Mouse (Mus musculus) adrenal gland, adult 8-10 months (tissue): Measurements from ENCODE around the gene Ache. TPM values are rescaled to one million over a fixed set of nuclear protein-coding genes. Genes with fewer than 3 reads are reported as not detected.
A peak's percentile ranks its signal among the peaks of the same experiment; 100 is the strongest.

Experiments used
- DNase-seq: peaks from one replicate; pipeline ENCODE4 v3.0.0; 2022
- total RNA-seq, 4 experiments: library from RNA; stranded (reverse); gene quantifications; 2 replicates each; pipeline ENCODE4 v1.2.4; 2022

Gene Ache
- total RNA-seq, 4 experiments from 2014 or later: 11.5 to 22.5 (median 16.8) TPM

DNA sequence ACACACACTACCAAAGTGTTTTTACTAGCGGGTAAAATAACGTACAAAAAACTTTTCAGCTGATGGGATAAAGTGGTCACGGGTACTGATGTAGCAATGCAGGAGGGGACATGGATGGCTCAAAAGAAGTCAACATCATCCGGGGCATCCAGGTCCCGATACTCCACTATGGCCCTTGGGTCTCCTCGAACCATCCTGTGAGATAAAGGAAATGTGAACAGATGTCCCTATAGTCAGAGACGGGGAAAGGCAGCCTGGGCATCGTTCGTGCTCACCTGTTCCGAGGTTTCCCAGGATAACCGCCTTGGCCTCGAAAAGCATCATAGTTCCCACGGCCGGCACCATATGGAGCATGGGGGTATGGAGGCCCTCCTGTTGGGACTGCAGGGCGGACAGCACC is 8.4 kb downstream of the Ache start:
- no peak for DNase-seq

GRCm38 (mm10) chr5:137297126-137297525 is 9.8 kb downstream of the Ache start:
- no peak for DNase-seq

- no peak for DNase-seq
These were observed 11.9 kb downstream of the Ache start for GRCm38 (mm10) chr5:137299240-137299639.

DNA sequence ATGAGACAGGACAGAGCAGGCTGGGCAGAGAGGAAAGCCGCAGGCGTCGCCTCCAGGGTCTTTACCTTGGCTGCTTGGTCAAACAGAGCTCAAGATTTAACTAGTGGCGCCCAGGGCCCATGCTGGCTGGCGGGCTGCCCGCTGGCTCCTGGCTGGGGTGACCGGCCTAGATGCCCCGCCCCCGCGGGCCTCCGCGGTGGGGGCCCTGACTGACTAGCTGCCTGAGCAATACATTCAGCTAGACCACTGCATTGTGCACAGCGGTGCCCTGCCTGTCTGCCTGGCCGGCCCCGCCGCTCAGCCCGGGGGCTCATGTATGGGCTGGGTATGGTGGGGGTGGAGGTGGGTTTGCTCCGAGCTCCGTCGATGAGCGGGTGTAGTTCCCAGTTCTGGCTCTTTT is 13.9 kb downstream of the Ache start:
- no peak for DNase-seq

- DNase-seq: no peak
These were observed 16.3 kb downstream of the Ache start for GRCm38 (mm10) chr5:137303609-137304008.

DNA sequence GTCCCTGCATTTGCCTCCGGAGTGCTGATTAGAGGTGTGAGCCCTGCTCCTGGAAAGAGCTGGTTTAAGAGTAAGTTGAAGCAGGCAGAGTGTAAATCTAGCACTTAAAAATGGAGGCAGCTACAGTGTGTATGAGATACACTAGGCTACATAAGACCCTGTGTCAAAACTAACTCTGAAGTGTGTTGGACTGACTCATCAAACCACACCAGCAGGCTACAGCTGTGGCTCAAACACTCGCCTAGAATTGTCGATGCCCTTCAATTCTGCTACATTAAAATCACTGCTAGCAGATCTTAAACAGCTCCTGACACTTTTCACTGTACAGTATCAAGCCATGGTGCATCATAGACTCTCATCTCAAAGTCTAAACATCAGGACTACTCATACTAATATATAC is 16.8 kb downstream of the Ache start:
- no peak for DNase-seq

DNA sequence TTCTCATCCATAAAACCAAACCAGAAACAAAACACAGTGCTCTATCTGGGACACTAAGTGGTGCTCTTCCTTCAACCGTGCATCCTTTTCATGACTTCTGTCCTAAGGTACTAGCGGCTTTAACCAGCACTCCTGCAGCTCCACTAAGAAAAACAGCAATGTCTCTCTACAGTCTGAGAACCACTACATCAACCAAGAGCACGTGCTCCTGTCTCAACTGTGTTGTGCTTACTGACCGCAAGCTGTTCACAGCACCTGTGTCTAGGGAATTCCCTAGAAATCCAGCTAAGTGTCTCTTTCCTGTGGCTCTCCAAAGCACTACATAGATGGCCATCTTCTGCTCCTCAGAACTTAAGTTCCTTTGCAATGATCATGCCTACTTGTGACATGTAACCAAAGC is 17.5 kb downstream of the Ache start:
- DNase-seq: no peak

GRCm38 (mm10) chr5:137305822-137306221 is 18.5 kb downstream of the Ache start:
- DNase-seq: no peak

- no peak for DNase-seq
These were observed 19.2 kb downstream of the Ache start for GRCm38 (mm10) chr5:137306439-137307005.

GRCm38 (mm10) chr5:137307071-137307912 is 20.0 kb downstream of the Ache start, which contains the start of gene Srrt:
TSS of gene Srrt (minus strand) at chr5:137307674.
- DNase-seq: peak; percentile 92

GRCm38 (mm10) chr5:137308356-137308755 is 21.0 kb downstream of the Ache start:
- no peak for DNase-seq

DNA sequence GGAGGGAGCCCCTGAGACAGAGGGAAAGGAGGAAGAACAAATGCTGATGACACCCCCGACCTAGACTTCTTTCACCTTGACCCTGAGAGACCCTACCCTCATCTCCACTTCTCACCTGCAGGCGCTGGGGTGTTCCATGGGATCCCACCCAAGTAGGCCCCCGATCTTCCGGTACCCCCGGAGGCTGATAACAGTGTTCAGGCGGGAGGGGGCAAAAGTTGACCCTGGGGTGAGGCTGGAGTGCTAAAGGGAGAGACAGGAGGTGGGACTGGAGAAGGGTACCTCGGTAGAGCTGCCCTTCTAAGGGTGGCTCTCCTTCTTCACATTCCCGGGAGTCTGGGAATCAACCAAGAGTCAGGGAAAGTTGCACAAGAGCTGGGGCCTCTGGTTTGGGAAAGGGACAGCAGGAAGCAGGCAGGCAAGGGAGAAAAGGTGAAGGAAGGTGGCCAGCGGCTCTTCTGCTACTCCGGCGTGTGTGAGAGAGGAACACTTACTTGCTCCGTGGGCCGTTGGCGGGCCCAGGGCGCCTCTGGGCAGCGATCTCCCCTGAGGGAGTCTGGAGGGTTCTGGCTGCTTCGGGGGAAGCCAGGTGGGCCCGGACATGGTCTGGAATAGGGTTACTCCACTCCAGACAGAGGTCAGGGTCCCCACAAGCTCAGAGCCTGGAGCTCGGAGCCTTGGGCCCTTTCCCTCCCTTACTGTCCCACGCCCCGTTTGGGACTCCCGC is 26.3 kb downstream of the Ache start:
- no peak for DNase-seq

DNA sequence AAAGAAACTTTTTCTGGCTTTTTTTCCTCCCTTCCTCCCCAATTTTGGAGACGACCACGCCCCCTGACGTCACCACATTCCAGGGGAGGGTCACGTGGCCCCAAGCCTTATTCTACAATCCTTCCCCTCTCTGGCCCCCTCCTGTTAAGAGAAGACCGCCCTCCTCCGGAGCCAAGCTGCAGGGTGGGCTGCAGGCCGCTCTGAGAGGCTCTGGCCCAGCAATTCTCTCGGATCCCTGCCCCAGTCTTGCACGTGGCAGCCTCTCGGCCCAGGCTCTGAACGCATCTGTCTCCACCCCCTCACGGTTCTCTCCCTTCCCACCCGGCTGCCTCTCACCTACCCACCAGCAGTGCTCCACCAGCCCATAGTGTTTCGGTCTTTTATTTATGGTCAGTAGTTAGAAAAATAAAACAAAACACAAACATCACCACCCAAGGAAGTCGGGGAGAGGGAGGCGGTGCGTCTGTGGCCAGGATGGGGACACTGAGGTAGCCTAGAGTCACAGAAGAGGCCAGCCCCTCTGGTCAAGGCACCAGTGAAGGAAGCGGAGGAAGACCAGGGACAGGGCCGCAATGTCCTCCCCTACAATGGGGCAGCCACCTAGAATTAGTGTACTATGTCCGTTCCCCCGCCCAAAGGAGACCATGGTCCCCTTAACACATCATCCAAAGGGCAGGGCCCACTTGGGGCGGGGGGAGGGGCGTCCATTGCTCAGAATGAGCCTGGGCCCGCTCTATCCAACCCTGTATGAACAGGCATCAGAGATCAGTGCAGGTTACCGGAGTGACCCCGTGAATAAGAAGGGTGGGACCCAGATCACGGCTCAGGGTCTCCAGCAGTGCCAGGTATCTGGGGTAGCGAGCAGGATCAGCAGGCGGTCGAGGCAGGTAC is 27.1 kb downstream of the Ache start, which contains the start of gene Trip6:
Gene Trip6, minus strand, starts transcription at position 212 of the 891 bp plus-strand sequence.
- DNase-seq: peak; percentile 81

DNA sequence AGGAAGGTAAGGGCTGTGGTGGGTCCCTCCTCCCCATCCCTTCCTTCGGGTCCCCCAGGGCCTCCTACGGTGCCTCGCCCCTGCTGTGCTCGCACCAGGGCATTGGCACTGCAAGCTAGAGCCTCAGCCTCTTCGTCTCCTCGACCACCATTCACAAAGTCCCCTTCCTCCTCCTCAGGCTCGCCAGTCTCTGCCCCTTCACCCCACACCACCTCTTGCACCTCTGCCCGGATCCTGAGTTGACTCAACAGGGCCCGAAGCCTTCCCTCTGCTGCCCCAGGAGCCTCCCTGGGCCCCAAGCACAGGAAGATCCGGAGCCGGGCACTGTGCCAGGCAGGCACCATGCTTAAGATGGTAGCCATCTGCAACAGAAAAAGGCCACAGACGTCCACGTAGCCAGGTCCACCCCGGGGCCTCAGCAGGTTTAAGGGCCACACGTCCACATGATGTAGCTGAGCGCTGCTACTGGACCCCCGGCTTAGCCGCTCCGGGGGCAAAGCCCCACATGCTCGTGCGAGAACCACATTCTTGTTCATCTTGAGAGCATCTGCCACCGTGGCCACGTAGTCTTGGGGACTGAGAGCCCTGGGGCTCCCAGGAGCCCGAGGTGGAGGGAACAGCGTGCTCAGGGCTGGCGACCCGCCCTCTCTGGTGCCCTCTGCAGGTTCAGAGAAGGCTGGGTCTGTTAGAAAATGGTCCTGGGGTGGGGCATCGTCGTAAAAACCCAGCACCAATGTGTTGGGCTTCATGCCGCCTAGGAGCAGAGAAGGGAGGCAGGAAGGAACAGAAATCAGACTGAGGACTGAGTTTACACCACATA is 28.0 kb downstream of the Ache start:
- no peak for DNase-seq

- no peak for DNase-seq
These were observed 30.0 kb downstream of the Ache start for GRCm38 (mm10) chr5:137317361-137317760.

DNA sequence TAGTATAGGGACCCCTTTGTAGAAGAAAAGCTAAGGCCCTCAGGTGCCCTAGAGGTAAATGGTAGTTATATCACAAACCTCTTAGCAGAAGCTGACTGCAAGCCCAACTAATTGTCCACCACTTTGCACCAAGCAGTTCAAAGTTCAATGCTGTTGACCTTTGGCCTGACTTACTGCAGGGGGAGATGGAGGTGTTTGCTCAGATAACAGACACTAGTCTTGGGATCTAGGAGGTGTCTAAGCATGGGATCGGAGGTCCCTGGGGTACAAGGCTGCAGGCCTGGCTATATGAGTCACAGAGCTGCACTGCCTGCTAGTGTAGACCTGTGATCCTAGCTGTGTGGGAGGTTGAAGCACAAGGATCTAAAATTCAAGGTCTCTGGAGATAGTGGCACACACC is 31.3 kb downstream of the Ache start:
- DNase-seq: no peak

GRCm38 (mm10) chr5:137320996-137321395 is 33.7 kb downstream of the Ache start:
- no peak for DNase-seq

GRCm38 (mm10) chr5:137330910-137331309 is 43.6 kb downstream of the Ache start:
- no peak for DNase-seq

DNA sequence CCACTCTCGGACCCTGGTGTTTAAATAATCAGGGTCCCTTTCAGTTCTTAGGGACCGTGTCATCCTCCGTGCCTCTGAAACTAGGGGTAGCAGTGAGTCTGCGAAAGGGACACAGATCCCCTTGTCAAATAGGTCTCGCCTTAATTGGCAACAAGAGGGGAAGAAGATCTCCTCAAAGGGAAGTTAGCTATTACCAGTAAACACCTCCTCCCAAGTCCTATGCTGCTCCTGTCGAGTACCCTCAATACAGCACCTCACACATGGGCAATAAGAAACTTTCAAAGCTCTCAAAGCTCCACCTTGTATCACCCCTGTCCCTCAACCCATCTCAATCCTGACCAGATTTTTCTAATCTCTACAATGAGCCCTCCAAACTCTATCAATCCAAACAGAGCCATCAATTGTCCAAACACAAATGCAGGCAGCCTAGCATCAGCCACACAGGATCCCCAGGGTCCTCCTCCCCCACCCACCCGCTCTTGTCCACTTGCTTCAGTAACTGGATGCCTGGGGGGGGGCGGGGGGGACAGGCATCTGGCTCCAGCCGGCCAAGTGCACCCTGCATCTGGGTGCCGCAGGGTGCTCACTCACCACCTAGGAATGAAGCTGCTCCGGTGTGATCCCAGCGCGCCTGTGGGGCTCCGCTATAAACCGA is 45.7 kb downstream of the Ache start:
- DNase-seq: no peak

GRCm38 (mm10) chr5:137333512-137334174 is 46.3 kb downstream of the Ache start, which contains the start of gene Slc12a9:
TSS of gene Slc12a9 (minus strand) at chr5:137333597.
- DNase-seq: peak; percentile 92
